Mouse (Mus musculus) G1E (cell line): Measurements from ENCODE around the gene Tmtc1.

Experiments used
- CTCF ChIP-seq: IDR thresholded peaks from 2 replicates; pipeline ENCODE4 v1.5.1; 2012; ENCODE audit warnings: low read depth, low read length, inconsistent platforms, mixed read lengths
- GATA1 ChIP-seq: IDR thresholded peaks from 2 replicates; pipeline ENCODE4 v1.6.1; 2012; ENCODE audit warnings: borderline replicate concordance, low read length, inconsistent platforms, mixed read lengths
- POLR2AphosphoS5 ChIP-seq: IDR thresholded peaks from 2 replicates; pipeline ENCODE4 v1.6.1; 2012; ENCODE audit warnings: low read depth, low read length, inconsistent platforms; ENCODE audit not compliant: insufficient replicate concordance
- TAL1 ChIP-seq: conservative IDR thresholded peaks from 2 replicates; pipeline ENCODE4 v1.6.1; 2012; ENCODE audit warnings: low read depth, low read length, inconsistent platforms, mixed read lengths

DNA sequence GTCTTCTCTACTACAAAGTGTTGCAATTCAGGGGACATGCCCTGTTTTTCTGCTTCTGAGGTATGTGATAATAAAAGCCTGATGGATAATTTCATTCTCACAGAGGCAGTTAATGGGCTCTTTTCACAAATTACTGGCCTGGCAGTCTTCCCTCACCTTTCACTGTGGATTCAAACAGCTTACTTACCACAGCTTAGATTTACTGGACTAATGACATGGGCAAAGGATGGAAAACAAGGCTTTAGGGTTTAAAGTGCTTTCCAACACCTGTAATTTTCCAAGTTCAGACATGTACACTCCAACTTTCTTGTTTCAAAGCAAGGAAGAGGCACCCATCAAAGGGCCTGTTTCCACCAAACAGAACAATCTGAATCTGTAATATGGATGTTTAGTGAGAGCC lies 129.1 kb downstream of the Tmtc1 start:
- no peak for TF ChIP-seq CTCF
- TF ChIP-seq POLR2AphosphoS5 = no peak
- TF ChIP-seq GATA1 = no peak
- no peak for TF ChIP-seq TAL1
